Mouse (Mus musculus): ENCODE data around the gene Crebzf. TPM values are rescaled to one million over a fixed set of nuclear protein-coding genes. Genes with fewer than 3 reads are reported as not detected.

The Crebzf gene
- total RNA-seq, 2 experiments from 2014 or later = 16.0 to 18.2 TPM

GRCm38 (mm10) chr7:90456149-90456844 lies 13.8 kb downstream of the Crebzf start:
- intact Hi-C loops (cut with DNase I) = no loop called here

GRCm38 (mm10) chr7:90456845-90457468 lies 14.4 kb downstream of the Crebzf start, which contains the start of gene Tmem126a:
Gene Tmem126a, minus strand, starts transcription at chr7:90457229.
- Histone ChIP-seq H3K27ac (peak within 1 kb of the TSS; percentile 95), H3K4me3 (peak within 1 kb of the TSS; percentile 83)
- peak; percentile 93 for DNase-seq
- intact Hi-C loops (cut with DNase I) = no loop called here
- TF ChIP-seq CTCF (IDR thresholded peaks at IDR 0.05) = peak; percentile 44

More at GRCm38 (mm10) chr7:90456149-90456844, 13.8 kb downstream of the Crebzf start:
- no peak for TF ChIP-seq CTCF (IDR thresholded peaks at IDR 0.05)
- peak overlapping the region; percentile 83 for H3K4me3 ChIP-seq
- no peak for DNase-seq
- H3K27ac ChIP-seq = peak overlapping the region; percentile 95

GRCm38 (mm10) chr7:90457517-90457916 lies 15.0 kb downstream of the Crebzf start:
- Histone ChIP-seq H3K4me3 (peak overlapping the region; percentile 83), H3K27ac (peak overlapping the region; percentile 95)
- DNase-seq = no peak
- intact Hi-C loops (cut with DNase I) = no loop called here
- peak; percentile 21; the same call in 1 of the 2 replicates for TF ChIP-seq CTCF (IDR thresholded peaks at IDR 0.05)

- no peak overlapping the region for H3K4me3 ChIP-seq
- no peak overlapping the region for H3K27ac ChIP-seq
- no peak for TF ChIP-seq CTCF (IDR thresholded peaks at IDR 0.05)
- DNase-seq = peak; percentile 25
- intact Hi-C loops (cut with DNase I) = no loop called here
Observed at GRCm38 (mm10) chr7:90460330-90460729, 17.8 kb downstream of the Crebzf start.

DNA sequence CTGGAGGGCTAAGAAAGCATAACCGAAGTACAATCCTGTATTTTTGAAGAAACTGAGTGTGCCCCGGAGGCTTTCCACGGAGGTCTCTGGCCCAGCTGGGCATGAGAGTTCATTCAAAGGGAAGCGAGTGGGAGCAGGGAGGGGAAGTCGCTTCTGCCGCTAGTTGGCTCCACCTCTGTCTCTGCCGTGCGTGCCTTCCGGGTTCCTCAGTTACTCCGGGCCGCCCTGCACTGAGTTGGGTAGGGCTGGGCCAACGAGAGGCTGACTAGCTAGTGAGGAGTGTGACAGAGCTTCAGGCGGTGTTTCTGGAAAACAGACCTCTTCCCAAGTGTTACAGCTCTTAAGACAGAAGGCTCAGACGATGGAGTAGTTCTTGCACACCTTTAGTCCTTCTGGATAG lies 18.4 kb downstream of the Crebzf start:
- TF ChIP-seq CTCF (IDR thresholded peaks at IDR 0.05) = peak; percentile 41; the same call in 1 of the 2 replicates
- DNase-seq = peak; percentile 47

GRCm38 (mm10) chr7:90461441-90461840 lies 18.9 kb downstream of the Crebzf start:
- no peak for TF ChIP-seq CTCF (IDR thresholded peaks at IDR 0.05)
- intact Hi-C loops (cut with DNase I) = no loop called here
- H3K4me3 ChIP-seq = no peak overlapping the region
- no peak overlapping the region for H3K27ac ChIP-seq
- no peak for DNase-seq

More for the DNA sequence above, 18.4 kb downstream of the Crebzf start:
- intact Hi-C loops (cut with DNase I) = no loop called here
- no peak overlapping the region for H3K27ac ChIP-seq
- peak overlapping the region; percentile 3; the same call in 1 of the 2 replicates for H3K4me3 ChIP-seq

DNA sequence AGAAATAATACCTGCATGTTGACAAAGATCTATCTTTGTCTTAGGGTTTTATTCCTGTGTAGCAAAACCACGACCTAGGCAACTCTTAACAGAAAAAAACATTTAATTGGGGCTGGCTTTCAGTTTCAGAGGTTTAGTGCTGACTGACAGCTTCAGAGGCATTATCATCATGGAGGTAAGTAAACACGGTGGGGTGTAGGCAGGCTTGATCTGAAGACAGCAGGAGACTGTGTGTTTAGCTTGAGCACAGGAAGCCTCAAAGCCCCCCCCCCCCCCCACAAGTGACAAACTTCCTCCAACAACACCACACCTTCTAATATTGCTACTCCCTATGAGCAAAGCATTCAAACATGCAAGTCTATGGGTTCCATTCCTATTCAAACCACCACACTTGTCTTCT lies 31.0 kb downstream of the Crebzf start:
- no peak overlapping the region for H3K4me3 ChIP-seq
- no peak for TF ChIP-seq CTCF (IDR thresholded peaks at IDR 0.05)
- intact Hi-C loops (cut with DNase I) = no loop called here
- no peak for DNase-seq
- H3K27ac ChIP-seq = no peak overlapping the region

- intact Hi-C loops (cut with DNase I) = loop anchor here (5.0 kb wide), 1 partner anchor 34 kb away; the partner anchor contains the start of gene Crebzf
- peak; percentile 100 for DNase-seq
- no peak for TF ChIP-seq CTCF (IDR thresholded peaks at IDR 0.05)
- Histone ChIP-seq H3K27ac (peak within 1 kb of the TSS; percentile 94), H3K4me3 (peak within 1 kb of the TSS; percentile 95)
Observed at GRCm38 (mm10) chr7:90475793-90476312, 33.3 kb downstream of the Crebzf start, which contains the start of gene Tmem126b. Gene Tmem126b, minus strand, starts transcription at chr7:90476001.

- no peak for TF ChIP-seq CTCF (IDR thresholded peaks at IDR 0.05)
- no peak for DNase-seq
- intact Hi-C loops (cut with DNase I) = loop anchor here (5.0 kb wide), 1 partner anchor 34 kb away; the partner anchor contains the start of gene Crebzf
- Histone ChIP-seq H3K27ac (peak within 1 kb of the TSS; percentile 94), H3K4me3 (peak within 1 kb of the TSS; percentile 95)
Observed at GRCm38 (mm10) chr7:90476313-90477245, 34.0 kb downstream of the Crebzf start, which contains the start of gene Dlg2. Gene Dlg2, plus strand, starts transcription at chr7:90476672.

DNA sequence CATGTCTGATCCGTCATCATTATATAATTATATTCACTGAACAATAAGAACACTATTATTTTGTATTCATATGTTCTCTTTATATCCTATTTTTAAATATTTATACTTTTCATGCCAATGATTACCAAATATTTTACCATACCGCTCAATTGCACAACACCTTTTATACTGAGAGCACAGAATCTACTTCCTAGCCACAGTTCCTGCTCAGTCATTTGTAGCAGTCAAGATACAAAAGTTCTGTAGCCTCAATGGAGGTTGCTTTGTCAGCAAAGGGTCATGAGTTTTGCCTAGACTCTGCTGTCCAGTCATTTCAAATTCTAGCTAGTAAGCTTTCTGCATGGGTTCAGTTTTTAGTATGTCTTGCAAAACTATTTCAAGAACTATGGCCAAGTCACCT lies 40.1 kb downstream of the Crebzf start:
- no peak overlapping the region for H3K4me3 ChIP-seq
- intact Hi-C loops (cut with DNase I) = no loop called here
- DNase-seq = no peak
- no peak for TF ChIP-seq CTCF (IDR thresholded peaks at IDR 0.05)
- no peak overlapping the region for H3K27ac ChIP-seq

Other genes with a start within 250 kb of the Crebzf start
- not detected for gene Ccdc83, start 177.0 kb upstream of the Crebzf start, total RNA-seq (2021)
- 1 to 10 TPM; 3.3 to 3.7 TPM for gene Sytl2, start 140.5 kb upstream of the Crebzf start, total RNA-seq (2021)
- not detected for gene Ccdc89, start 16.2 kb upstream of the Crebzf start, total RNA-seq (2021)
- 100 to 1,000 TPM; 101 to 119 TPM for gene Tmem126a, start 14.5 kb downstream of the Crebzf start, total RNA-seq (2021)
- gene Tmem126b, start 33.3 kb downstream of the Crebzf start, total RNA-seq (2021) = 10 to 100 TPM; 18.9 to 22.9 TPM
- under 1 TPM; 0.22 to 0.71 TPM for gene Dlg2, start 33.9 kb downstream of the Crebzf start, total RNA-seq (2021)

All from gastrocnemius, adult 2 months (tissue).